Mouse (Mus musculus) spleen, adult 2 months (tissue): ENCODE measurements around the gene Cish.

Experiments
- CTCF ChIP-seq: fragments of 200-500 bp; IDR thresholded peaks from 2 replicates; pipeline ENCODE4 v1.5.1; 2011; ENCODE audit warnings: mild to moderate bottlenecking, inconsistent platforms; ENCODE audit not compliant: insufficient read depth, insufficient read length, insufficient replicate concordance; ENCODE audit errors: extremely low read depth
- POLR2A ChIP-seq: fragments of 200-500 bp; IDR thresholded peaks from 2 replicates; pipeline ENCODE4 v1.6.1; 2011; ENCODE audit warnings: low read depth, low read length, inconsistent platforms

DNA sequence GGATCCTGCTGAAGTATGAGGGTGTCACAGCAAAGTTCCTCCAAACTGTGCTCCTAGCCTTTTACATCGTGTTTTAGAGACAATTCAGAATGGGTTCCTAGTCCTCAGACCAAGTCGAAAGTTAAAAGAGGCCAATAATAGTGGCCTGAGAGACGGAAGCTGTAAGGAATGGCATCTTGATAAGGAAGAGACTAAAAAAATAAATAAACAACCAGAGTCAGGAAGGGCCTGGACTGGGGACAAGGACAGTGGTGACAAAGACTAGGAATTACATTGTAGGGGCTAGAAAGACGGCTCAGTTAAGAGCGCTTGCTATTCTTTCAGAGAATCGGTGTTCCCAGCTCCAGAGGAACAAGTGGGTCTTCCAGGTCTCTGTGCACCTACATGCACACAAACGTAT lies 6.8 kb downstream of the Cish start:
- TF ChIP-seq CTCF (no peak), POLR2A (no peak)
